Mouse (Mus musculus) embryo, embryonic 10.5 days (tissue): ENCODE measurements at regions not wholly inside any gene's neighbourhood (a gene's known extent, or its start where the extent isn't known, plus 50 kb on each side); places are given as distances from the start of the nearest gene placed in this dataset.
"Not testable (repeated sequence)": the region's sequence is repeated elsewhere in the genome, so short reads cannot be mapped to it uniquely, and the experiment has no call there.

ENCODE experiments used
- DNase-seq: peaks from one replicate; pipeline ENCODE4 v3.0.0-alpha.2; 2015; ENCODE audit warnings: low spot score

DNA sequence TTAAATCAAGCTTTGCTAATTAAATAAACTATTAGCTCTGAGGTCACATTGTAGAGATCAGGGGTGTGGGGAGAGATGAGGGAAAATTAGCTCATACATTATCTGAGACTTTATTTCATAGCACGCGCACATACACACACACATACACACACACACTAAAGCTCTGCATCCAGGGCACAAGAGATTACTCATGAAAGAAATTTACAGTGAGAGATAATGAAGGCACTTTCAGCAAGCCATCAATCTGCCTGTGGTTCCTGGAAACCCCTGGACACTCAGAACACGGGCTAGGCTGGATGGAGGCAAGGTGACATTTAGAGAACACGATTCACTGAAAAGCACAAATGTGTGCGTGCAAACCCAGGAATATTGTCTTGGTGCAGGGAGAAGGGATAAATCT lies 60.2 kb downstream of the Scg2 start:
- no peak for DNase-seq

DNA sequence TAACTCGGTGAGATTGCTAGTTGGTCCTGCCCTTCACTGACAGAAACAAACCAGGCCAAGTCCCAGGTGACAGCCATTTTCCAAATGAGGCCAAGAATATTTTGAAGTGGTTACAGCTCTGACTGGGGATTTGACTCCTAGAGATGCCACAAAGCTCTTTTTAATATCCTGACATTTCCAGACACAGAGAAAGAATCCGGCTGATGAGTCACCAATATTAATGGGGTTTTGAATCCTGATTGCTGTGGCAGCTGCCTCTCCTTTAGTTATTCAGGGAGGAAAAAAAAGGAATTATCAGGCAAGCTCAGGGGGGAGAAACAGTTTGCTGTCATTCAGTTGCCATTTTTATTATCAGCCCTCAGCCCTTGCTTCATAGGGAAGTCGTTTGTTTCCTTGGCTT lies 65.1 kb downstream of the Scg2 start:
- DNase-seq: no peak

DNA sequence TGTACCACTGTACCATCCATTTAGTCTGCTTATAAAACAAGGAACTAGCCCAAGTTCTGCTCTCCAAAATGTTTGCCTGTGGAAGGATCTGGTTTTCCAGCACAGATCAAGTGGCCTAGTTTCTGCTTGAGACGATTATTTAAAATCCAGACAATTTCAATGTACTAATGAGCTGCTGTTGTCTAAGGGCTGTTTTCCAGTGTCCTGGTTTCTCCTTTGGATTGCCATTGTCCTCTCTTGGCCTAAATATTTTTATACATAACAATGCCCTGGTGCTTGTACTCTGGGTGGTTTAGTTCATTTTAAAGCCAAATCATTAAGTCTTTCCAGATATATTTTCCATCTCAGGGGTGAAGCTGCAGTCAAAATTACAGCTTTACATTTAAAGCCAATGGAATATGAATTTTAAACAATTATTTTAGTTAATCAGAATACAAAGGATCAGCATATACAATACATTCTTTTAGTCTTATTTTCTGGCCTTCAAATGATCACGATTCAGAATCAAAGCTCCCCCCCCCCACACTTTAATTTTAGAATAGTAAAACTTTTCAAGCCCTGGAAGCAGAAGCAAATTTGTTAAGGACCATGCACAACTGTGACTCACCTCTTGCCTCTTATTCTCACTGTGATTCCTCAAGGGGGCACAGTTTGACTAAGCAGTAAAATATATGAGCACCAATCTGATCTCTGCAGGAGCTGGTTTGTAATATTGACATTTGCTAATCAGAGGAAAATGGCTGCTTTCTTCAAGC lies 82.5 kb downstream of the Scg2 start:
- DNase-seq: no peak

DNA sequence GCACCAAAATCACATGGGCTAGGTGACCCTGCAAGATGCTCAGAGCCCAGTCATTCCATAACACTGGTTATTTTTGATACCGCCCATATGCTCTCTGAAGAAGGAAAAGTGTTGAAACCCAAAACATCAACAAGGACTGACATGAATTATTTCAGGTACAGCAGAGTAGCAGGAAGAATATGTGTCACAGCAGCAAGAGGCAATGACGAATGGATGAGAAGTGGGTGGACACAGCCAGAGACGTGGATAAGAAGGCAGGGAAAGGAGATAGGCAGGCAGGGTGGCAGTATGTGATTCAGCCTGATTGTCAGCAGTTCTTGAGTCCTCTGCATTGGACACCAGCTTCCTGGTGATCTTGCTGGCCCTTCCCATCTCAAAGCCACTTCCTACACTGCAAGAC lies 93.4 kb downstream of the Scg2 start:
- DNase-seq: no peak

DNA sequence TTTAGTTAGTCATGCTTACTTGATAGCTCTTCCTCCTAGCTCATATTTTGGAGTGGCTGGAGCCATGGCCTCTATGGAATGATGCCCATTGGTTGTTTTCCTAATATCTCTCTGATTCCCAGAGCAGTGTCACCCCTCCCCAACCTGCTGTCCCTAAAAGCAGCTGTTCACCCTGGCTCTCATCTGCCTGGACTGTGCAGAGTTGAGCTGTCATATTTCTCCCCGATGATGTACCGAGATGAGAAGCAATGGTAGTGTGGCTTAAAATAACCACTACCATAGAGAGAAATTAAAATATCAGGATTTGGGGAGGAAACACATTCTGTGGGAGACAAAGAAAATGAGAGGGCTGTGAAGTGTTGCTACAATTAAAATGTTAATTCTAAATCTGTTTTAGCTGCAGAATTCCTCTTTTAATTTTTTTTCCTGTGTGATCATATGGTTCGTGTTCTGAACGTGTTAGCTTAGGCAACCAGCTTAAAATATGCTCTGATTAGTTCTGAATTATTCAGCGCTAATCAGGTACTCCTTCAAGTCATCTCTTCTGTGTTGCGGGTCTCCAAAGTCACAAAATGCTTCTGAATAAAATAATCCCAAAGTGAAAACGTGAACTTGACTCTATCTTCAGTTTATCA lies 104.3 kb downstream of the Scg2 start:
- DNase-seq: no peak

DNA sequence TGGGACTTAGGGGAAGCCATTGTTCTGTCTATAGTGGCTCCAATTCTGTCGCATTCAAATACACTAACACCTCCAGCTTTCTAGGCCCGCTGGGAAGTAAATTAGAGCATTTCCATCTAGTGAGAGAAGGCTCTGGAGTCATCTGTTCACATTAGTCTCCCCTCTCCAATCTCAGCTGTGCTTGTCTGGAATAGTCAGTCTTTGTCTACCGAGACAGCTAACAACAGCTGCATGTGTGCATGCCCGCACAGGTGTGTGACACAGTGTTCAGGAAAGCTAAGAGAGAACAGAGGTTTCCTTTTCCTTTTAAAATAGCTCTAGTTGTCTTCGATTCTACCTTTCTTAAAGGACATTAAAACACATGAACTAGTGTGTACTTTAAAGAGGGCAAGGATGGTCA lies 122.7 kb downstream of the Scg2 start:
- no peak for DNase-seq

DNA sequence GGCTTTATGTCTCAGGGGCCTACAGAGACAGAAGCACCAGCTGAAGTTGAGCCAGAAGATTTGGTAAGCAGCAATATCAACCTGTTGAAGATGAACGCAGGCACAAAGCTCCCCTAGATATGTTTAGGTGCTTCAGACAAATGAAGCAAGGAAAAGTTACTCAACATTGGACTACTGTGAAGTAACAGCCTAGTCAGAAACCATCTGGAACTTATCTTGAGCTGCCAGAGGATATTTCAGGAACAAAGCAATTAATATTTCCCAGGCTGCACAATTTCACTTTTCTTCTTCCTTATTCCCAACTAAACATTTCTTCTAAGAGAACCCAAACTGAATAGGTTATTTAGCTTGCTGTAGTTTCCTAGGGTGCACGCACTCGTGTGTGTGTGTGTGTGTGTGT lies 125.1 kb downstream of the Scg2 start:
- no peak for DNase-seq

DNA sequence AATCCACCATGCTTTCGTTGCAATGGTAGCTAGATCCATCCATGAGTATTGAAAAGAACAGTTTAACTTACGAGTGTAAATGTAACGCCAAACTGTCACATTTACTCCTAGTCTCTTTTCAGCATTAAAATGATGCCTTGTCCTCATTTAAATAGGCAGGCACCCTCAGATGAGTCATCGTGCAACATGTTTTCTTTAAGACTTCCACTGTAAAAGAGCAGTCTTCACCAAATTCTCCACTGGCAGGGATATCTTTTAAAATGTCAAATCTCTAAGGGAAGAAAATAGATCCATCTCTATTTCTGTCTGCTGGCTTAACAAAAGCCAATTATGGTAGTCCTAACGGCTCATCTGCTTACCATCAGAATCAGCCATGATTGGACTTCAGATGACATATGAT lies 127.8 kb downstream of the Scg2 start:
- DNase-seq: no peak

DNA sequence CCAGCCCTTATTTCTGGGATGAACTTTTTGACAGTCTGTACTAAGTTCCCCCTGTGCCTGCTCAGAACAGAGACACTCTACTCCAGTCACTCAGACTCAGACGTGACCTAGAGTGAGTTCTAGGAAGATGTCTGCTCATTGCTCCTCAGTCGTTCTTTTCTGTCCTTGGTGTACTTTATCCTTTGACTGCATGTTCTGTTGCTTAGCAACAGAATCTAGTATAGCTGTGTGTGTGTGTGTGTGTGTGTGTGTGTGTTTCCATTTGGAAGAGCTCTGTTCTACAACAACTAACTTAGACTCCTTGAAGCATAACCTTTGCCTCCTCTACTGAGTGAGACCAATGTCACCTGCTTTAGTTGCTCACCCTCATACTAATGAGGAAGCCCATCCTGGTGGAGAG lies 136.3 kb downstream of the Scg2 start:
- DNase-seq: no peak

DNA sequence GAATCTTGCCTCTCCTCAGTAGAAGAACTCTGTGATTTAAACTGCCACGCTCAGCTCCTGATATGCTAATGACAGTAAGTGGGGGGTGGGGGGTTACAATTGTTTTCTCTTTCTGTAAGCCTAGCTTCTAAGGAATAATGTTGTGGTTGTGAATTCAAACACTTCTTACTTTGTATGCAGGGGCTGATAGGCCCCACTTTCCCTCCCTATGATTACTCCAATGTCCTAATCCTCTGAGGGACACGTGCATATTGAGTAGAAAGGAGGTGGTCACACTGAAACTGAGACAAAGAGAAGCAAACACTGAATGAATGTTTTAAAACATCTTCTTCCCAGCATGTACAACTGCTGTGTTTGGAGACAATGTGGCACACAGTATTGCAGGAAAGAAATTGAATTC lies 140.3 kb downstream of the Scg2 start:
- DNase-seq: no peak

DNA sequence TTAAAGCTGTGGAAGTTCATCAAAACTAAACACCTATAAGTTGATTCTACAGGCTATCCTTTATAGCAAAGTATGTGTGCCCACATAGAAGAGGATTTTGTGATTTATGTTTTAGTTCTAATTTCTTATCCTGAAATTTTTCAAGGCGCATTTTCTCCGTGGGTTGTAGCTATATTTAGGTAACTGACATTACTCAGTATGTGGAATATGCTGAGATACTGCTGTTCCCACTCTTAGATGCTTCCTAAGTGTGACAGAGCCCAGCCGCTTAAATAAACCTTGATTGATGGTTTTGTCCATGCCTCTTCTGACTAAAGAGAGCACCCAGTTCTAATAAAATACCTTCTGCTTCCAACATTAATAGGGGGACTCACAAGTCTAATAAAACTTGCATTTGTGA lies 180.2 kb downstream of the Scg2 start:
- no peak for DNase-seq

DNA sequence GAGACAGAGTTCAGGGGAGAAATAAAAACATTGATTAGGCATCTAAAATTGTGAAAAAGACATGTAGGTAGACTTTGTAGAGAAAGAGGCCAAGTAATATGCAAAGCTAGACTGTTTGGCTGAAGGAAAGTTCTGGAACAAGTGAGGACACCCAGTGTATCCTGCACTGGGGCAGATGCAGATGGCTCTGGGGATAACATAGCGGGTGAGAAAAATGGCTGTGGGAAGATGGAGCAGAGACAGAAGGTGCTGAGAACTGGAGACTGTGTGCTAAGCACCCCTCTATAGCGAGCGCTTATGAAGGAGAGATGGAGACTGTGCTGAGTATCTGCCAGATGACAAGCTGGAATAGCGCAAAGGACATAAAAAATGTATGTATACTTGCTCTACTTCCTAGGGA lies 226.9 kb downstream of the Scg2 start:
- no peak for DNase-seq

DNA sequence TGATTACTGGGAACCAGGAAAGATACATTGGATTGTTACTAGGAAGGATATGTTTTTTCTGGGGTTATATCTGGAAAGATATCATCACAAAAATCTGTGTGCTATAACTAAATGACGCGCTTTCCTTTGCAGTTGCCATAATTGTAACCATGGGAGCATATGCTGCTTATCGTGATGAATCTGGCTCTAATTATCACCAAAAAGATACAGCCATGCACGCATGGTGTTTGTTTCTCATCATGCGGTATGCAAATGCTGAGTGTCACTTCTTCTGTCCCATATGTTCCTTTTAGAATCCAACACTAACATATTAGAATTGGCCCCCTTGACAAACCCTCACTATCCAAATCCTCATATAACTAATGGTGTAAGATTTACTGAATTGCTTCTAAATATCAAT lies 227.4 kb downstream of the Scg2 start:
- DNase-seq: no peak

DNA sequence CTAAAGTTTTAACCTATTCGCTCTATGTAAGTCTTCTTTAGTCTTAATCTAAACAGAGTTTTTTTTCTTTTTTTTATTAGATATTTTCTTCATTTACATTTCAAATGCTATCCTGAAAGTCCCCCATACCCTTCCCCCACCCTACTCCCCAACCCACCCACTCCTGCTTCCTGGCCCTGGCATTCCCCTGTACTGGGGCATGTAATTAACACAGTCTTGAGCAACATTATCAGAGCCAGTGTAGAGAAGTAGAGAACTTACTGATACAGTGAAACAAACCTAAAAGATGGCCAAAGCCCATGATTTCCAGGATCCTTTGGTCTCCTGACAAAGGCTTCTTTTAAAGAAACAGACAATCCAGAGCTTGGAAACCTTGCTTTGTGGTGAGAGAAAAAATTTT lies 227.9 kb downstream of the Scg2 start:
- not testable (repeated sequence) for DNase-seq

DNA sequence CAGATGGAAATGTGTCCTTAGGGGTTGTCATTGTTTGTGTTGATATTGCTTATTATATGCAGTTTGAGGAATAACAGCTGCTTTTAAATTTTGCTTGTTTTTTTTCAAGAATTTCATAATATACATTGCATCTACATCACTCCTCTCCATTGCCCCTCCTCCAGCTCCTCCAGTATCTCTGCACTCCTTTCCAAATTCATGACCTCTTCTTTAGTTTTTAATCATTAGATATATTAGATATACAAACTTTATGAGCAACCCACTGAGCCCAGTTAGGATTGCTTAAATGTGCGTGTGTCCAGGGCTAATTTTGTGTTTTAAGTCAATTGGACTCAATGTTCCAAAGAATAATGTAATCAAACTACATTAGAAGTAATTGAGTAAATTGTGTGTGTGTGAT lies 232.7 kb downstream of the Scg2 start:
- no peak for DNase-seq

DNA sequence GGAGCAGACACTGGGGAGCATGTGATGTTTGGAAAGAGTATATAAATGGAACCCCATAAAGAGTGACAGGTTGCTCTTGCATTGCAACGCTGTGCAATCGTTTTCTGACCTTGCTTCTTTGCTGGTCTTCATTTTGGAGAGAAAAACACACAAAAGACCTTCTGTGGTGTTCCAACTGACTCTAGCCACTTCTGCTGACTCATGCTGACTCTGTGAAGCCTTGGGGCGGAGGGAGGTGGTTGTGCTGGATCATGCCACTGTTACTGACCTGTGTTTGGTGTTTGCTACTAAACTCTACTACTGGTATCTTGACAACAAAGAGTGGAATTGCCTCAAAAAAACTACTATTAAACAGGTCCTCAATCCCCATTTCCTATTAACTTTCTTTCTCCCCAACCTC lies 242.2 kb downstream of the Scg2 start:
- DNase-seq: no peak

DNA sequence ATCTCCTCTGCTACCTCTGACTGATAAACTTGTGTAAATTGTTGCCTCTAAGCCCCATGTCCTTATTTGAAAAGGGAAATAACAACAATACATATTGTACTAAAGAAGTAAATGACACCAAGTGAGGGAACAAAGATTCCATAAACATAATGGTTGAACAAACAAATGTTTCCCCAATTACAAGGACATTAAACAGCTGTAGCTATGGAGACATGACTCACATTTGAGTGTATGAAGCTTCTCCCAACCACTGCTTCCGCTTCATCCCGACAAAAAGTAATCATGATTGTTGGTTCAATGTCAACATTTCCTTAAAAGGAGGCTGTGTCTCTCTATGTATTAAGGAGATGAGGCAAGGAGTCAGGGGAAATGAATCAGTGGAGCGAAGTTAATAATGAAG lies 248.9 kb downstream of the Scg2 start:
- DNase-seq: no peak

DNA sequence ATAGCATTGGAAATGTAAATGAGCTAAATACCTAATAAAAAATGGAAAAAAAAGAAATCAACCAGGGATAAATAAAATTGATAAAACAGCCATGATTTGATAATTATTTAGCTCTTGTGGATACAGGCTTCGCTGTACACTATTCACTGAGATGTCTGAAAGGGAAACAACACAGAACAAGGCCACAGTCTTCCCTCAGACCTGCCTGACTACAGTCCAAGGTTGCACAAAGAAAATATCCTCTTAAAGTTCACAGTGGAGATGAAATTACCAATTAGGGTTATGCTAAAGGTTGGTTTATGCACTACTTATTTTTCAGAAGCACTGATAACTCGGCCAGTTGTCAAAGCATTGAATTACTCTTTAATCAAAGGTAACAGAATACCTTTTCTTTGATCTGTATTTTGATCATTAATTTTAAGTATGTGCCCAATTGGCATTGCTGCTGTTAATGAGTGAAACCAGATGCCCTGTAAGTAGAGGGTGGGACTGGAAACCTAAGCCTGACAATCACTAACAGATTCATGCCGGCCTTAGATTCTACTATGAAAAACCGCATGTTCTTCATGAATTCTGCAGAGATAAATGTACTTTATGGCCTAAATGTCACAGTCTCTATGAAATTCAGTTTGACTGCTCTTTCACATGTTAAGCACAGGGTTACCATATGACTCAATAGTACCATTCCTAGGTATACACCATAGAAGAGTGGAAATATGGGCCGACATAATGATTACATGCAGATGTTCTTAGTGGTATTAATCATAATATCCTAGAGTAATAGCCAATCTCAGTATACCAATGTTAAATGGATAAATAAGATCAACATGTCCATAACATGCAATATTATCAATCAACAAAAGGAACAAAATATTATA lies 256.1 kb downstream of the Scg2 start:
- peak; percentile 15 for DNase-seq

DNA sequence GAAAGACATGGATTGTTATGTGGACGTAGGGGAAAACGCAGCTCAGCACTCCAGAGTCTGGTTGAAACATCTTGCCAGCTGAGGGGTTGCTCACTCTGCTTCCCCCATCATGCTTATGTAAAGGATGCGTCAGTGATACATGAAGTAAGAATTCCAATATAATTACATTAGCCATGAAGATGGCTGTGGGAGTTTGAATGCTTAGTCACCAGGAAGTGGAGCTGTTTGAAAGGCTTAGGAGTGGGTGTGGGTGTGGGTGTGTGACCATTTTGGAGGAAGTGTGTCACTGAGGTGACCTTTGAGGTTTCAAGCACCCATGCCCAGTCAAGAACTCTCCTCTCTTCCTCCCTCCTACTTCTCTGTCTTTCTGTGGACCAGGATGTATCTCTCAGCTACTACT lies 295.8 kb downstream of the Scg2 start:
- no peak for DNase-seq
